Mouse (Mus musculus) forebrain, postnatal 0 days (tissue): ENCODE measurements around the gene Gpr50. TPM values are rescaled to one million over a fixed set of nuclear protein-coding genes. Genes with fewer than 3 reads are reported as not detected.

ENCODE experiments used
- ATAC-seq: fragments of 200-750 bp; cut with Nextera tagmentation; 2 replicates; pipeline ENCODE4 v1.8.0; 2017; ENCODE audit warnings: mild to moderate bottlenecking, moderate library complexity
- DNase-seq: peaks from one replicate; pipeline ENCODE4 v3.0.0-alpha.2; 2015
- H3K27ac ChIP-seq: fragments of 300-500 bp; sonication (generic); 2 replicates; pipeline ENCODE4 v1.5.1; 2014; ENCODE audit warnings: low read depth, mild to moderate bottlenecking, antibody characterized with exemption, low read length, moderate library complexity, mixed read lengths
- H3K27me3 ChIP-seq: fragments of 300-500 bp; sonication (generic); 2 replicates; pipeline ENCODE4 v1.6.1; 2014; ENCODE audit warnings: mild to moderate bottlenecking, low read length, mixed read lengths; ENCODE audit not compliant: insufficient read depth
- H3K36me3 ChIP-seq: fragments of 300-500 bp; sonication (generic); 2 replicates; pipeline ENCODE4 v1.6.1; 2014; ENCODE audit warnings: mild to moderate bottlenecking, moderate library complexity; ENCODE audit not compliant: insufficient read depth
- H3K4me1 ChIP-seq: fragments of 300-500 bp; sonication (generic); 2 replicates; pipeline ENCODE4 v1.6.1; 2014; ENCODE audit warnings: antibody characterized with exemption; ENCODE audit not compliant: insufficient read depth
- H3K4me2 ChIP-seq: fragments of 300-500 bp; sonication (generic); 2 replicates; pipeline ENCODE4 v1.6.1; 2014; ENCODE audit warnings: low read depth, mild to moderate bottlenecking, moderate library complexity
- H3K4me3 ChIP-seq: fragments of 300-500 bp; sonication (generic); 2 replicates; pipeline ENCODE4 v1.5.1; 2014; ENCODE audit warnings: low read depth, low read length, mixed read lengths
- H3K9ac ChIP-seq: fragments of 300-500 bp; sonication (generic); 2 replicates; pipeline ENCODE4 v1.6.1; 2014; ENCODE audit warnings: mild to moderate bottlenecking
- H3K9me3 ChIP-seq: fragments of 300-500 bp; sonication (generic); 2 replicates; pipeline ENCODE4 v1.6.1; 2016; ENCODE audit warnings: low read length
- CTCF ChIP-seq: sonication (generic); IDR thresholded peaks from 2 replicates; pipeline ENCODE4 v1.5.1; 2016; ENCODE audit warnings: antibody characterized with exemption, control low read depth, low read depth
- WGBS: fragments of 180-500 bp; shearing (Covaris S2); extraction: QIAGEN DNeasy Blood & Tissue Kit; methylation state at CpG from one replicate; pipeline ENCODE4 v1.1.7; 2014; 5-methylcytosine and 5-hydroxymethylcytosine counted together
- polyA plus RNA-seq: library from polyadenylated mRNA; unstranded; fragments of >200 nt; fragmentation: Nextera tagmentation; extraction: Ambion mirVana; gene quantifications from 2 replicates; pipeline ENCODE4 v1.2.1, GENCODE M21; 2015
- total RNA-seq: library from RNA; depleted of rRNA; stranded (reverse); fragments of >200 nt; gene quantifications from 2 replicates; pipeline ENCODE4 v1.2.3, GENCODE M21; 2014

Gpr50 gene
- total and polyA plus RNA-seq, 2 experiments from 2014 or later, result 2.4 to 2.8 TPM

- Histone ChIP-seq H3K4me1 (no peaks in the 10 kb centered on the region), H3K36me3 (no peaks in the 10 kb centered on the region), H3K4me2 (no peak overlapping the region), H3K9me3 (no peaks in the 10 kb centered on the region), H3K27me3 (no peaks in the 10 kb centered on the region), H3K4me3 (no peak overlapping the region), H3K9ac (no peak overlapping the region), H3K27ac (no peak overlapping the region)
- ATAC-seq, result no peak; the same call in none of the 2 replicates
- 10% methylated on average over 1 of the region's 1 CpGs for WGBS
- TF ChIP-seq CTCF, result no peak
- DNase-seq, result no peak
Measured at GRCm38 (mm10) chrX:71648434-71648833, 15.0 kb upstream of the Gpr50 start.

- Histone ChIP-seq H3K4me1 (no peaks in the 10 kb centered on the region), H3K4me2 (no peak overlapping the region), H3K36me3 (no peaks in the 10 kb centered on the region), H3K27ac (no peak overlapping the region), H3K9ac (no peak overlapping the region), H3K27me3 (no peaks in the 10 kb centered on the region), H3K9me3 (no peaks in the 10 kb centered on the region), H3K4me3 (no peak overlapping the region)
- WGBS, result 28% methylated on average over 6 of the region's 6 CpGs
- ATAC-seq (peak; percentile 91), DNase-seq (peak; percentile 81)
- TF ChIP-seq CTCF, result peak; percentile 68
Measured at GRCm38 (mm10) chrX:71648848-71649454, 14.5 kb upstream of the Gpr50 start.

- H3K4me1 ChIP-seq, result no peaks in the 10 kb centered on the region
- DNase-seq (no peak), ATAC-seq (no peak)
- no peaks in the 10 kb centered on the region for H3K9me3 ChIP-seq
- H3K4me3 ChIP-seq, result no peak overlapping the region
- H3K27ac ChIP-seq, result no peak overlapping the region
- H3K4me2 ChIP-seq, result no peak overlapping the region
- H3K27me3 ChIP-seq, result no peaks in the 10 kb centered on the region
- 28% methylated on average over 8 of the region's 8 CpGs for WGBS
- H3K36me3 ChIP-seq, result no peaks in the 10 kb centered on the region
- no peak for TF ChIP-seq CTCF
- no peak overlapping the region for H3K9ac ChIP-seq
Measured at GRCm38 (mm10) chrX:71649993-71650392, 13.5 kb upstream of the Gpr50 start.

- H3K4me3 ChIP-seq, result peak overlapping the region; percentile 14; the same call in 1 of the 2 replicates
- H3K4me1 ChIP-seq, result no peaks in the 10 kb centered on the region
- no peak for DNase-seq
- ATAC-seq, result peak; percentile 20; the same call in 1 of the 2 replicates
- peak overlapping the region; percentile 18; the same call in 1 of the 2 replicates for H3K4me2 ChIP-seq
- H3K27me3 ChIP-seq, result peaks cover 23% of the 10 kb centered on the region
- H3K36me3 ChIP-seq, result no peaks in the 10 kb centered on the region
- 33% methylated on average over 14 of the region's 14 CpGs for WGBS
- H3K27ac ChIP-seq, result no peak overlapping the region
- H3K9ac ChIP-seq, result no peak overlapping the region
- TF ChIP-seq CTCF, result no peak
- peaks cover 7% of the 10 kb centered on the region for H3K9me3 ChIP-seq
Measured at GRCm38 (mm10) chrX:71661794-71662193, 1.7 kb upstream of the Gpr50 start.

- peak overlapping the region; percentile 34 for H3K4me3 ChIP-seq
- H3K27ac ChIP-seq, result no peak overlapping the region
- H3K4me2 ChIP-seq, result peak overlapping the region; percentile 54
- 0 out of 2 replicates have a peak overlapping the region, but pooled peaks have one; percentile 14 for H3K9ac ChIP-seq
- H3K27me3 ChIP-seq, result peaks cover 25% of the 10 kb centered on the region
- H3K9me3 ChIP-seq, result peaks cover 7% of the 10 kb centered on the region
- no peaks in the 10 kb centered on the region for H3K36me3 ChIP-seq
- TF ChIP-seq CTCF, result no peak
- ATAC-seq (peak; percentile 34), DNase-seq (no peak)
- H3K4me1 ChIP-seq, result no peaks in the 10 kb centered on the region
- WGBS, result 34% methylated on average over 75 of the region's 76 CpGs
Measured at GRCm38 (mm10) chrX:71663871-71664687, 612 bp downstream of the Gpr50 start.

- H3K9me3 ChIP-seq, result peaks cover 7% of the 10 kb centered on the region
- H3K36me3 ChIP-seq, result no peaks in the 10 kb centered on the region
- no peak for DNase-seq
- peak overlapping the region; percentile 54 for H3K4me2 ChIP-seq
- H3K27ac ChIP-seq, result no peak overlapping the region
- H3K4me3 ChIP-seq, result peak overlapping the region; percentile 34
- no peak for TF ChIP-seq CTCF
- no peak for ATAC-seq
- 19% methylated on average over 15 of the region's 15 CpGs for WGBS
- H3K4me1 ChIP-seq, result no peaks in the 10 kb centered on the region
- peaks cover 25% of the 10 kb centered on the region for H3K27me3 ChIP-seq
- 0 out of 2 replicates have a peak overlapping the region, but pooled peaks have one; percentile 14 for H3K9ac ChIP-seq
Measured at GRCm38 (mm10) chrX:71664688-71665026, 1.2 kb downstream of the Gpr50 start.

- DNase-seq (no peak), ATAC-seq (no peak)
- Histone ChIP-seq H3K4me2 (no peak overlapping the region), H3K27me3 (peaks cover 9% of the 10 kb centered on the region), H3K9ac (no peak overlapping the region), H3K4me1 (no peaks in the 10 kb centered on the region), H3K36me3 (no peaks in the 10 kb centered on the region), H3K4me3 (no peak overlapping the region), H3K27ac (no peak overlapping the region), H3K9me3 (no peaks in the 10 kb centered on the region)
- WGBS, result 22% methylated on average over 6 of the region's 6 CpGs
- no peak for TF ChIP-seq CTCF
Measured at GRCm38 (mm10) chrX:71670254-71670653, 6.8 kb downstream of the Gpr50 start.
